Mouse (Mus musculus) left cerebral cortex, postnatal 36 days (tissue): Measurements from ENCODE around the gene Obscn. TPM values are rescaled to one million over a fixed set of nuclear protein-coding genes. Genes with fewer than 3 reads are reported as not detected.

Source experiments
- DNase-seq, 2 experiments: peaks; one replicate each; pipeline ENCODE4 v3.0.0; 2021 to 2022; ENCODE audit warnings: low spot score in 2 of 2, mixed read lengths in 1 of 2
- intact Hi-C: fragments of 180-260 bp; cut with DNase I; formaldehyde crosslinking; loops from one replicate; pipeline ENCODE4 v1.15.1; 2025
- total RNA-seq, 2 experiments: library from RNA; stranded (reverse); gene quantifications; 2 replicates each; pipeline ENCODE4 v1.2.3; 2021

The Obscn gene
- total RNA-seq: 1 to 10 TPM; 2.4 to 2.7 TPM

- peak in 1 of 2 experiments; percentile 9 for DNase-seq
These were observed at the start of gene Obscn for GRCm38 (mm10) chr11:59135904-59136452. Obscn (minus strand) TSS chr11:59136402.

GRCm38 (mm10) chr11:59185490-59185889 is 49.3 kb upstream of the Obscn start:
- intact Hi-C loops: no loop called here
- no peak for DNase-seq

More at GRCm38 (mm10) chr11:59135904-59136452, at the start of gene Obscn:
- intact Hi-C loops: no loop called here

- intact Hi-C loops: loop anchor here (5.0 kb wide), 1 partner anchor 87 kb away; no protein-coding TSS in a partner anchor
- DNase-seq: peak in 1 of 2 experiments; percentile 52
These were observed 47.6 kb upstream of the Obscn start for GRCm38 (mm10) chr11:59183821-59184220.

GRCm38 (mm10) chr11:59182864-59183331 is 46.7 kb upstream of the Obscn start, which contains the start of gene Gjc2:
Gjc2 (minus strand) TSS chr11:59183213.
- intact Hi-C loops: loop anchor here (5.0 kb wide), 1 partner anchor 86 kb away; no protein-coding TSS in a partner anchor

GRCm38 (mm10) chr11:59176921-59177320 is 40.7 kb upstream of the Obscn start:
- intact Hi-C loops: no loop called here
- no peak for DNase-seq

More at GRCm38 (mm10) chr11:59182864-59183331, 46.7 kb upstream of the Obscn start, which contains the start of gene Gjc2:
- DNase-seq: peak in 1 of 2 experiments; percentile 43

GRCm38 (mm10) chr11:59176475-59176874 is 40.3 kb upstream of the Obscn start:
- DNase-seq: no peak
- intact Hi-C loops: no loop called here

- intact Hi-C loops: no loop called here
- no peak for DNase-seq
These were observed 38.1 kb upstream of the Obscn start for GRCm38 (mm10) chr11:59174189-59174838.

- intact Hi-C loops: no loop called here
These were observed 34.3 kb upstream of the Obscn start for GRCm38 (mm10) chr11:59170549-59170948.

GRCm38 (mm10) chr11:59169807-59170206 is 33.6 kb upstream of the Obscn start:
- intact Hi-C loops: no loop called here

More at GRCm38 (mm10) chr11:59170549-59170948, 34.3 kb upstream of the Obscn start:
- no peak for DNase-seq

GRCm38 (mm10) chr11:59165616-59166241 is 29.5 kb upstream of the Obscn start:
- DNase-seq: no peak
- intact Hi-C loops: no loop called here

More at GRCm38 (mm10) chr11:59169807-59170206, 33.6 kb upstream of the Obscn start:
- DNase-seq: no peak

- intact Hi-C loops: no loop called here
- no peak for DNase-seq
These were observed 28.2 kb upstream of the Obscn start for GRCm38 (mm10) chr11:59164384-59164783.

- DNase-seq: peak; percentile 99 to 100
- intact Hi-C loops: no loop called here
These were observed 27.3 kb upstream of the Obscn start, which contains the start of gene Iba57 for GRCm38 (mm10) chr11:59163255-59164236. Iba57 (minus strand) TSS chr11:59163739.

- intact Hi-C loops: no loop called here
- DNase-seq: no peak
These were observed 26.4 kb upstream of the Obscn start for GRCm38 (mm10) chr11:59162443-59163254.

GRCm38 (mm10) chr11:59161398-59161797 is 25.2 kb upstream of the Obscn start:
- intact Hi-C loops: no loop called here
- no peak for DNase-seq

GRCm38 (mm10) chr11:59159558-59159957 is 23.4 kb upstream of the Obscn start:
- DNase-seq: no peak
- intact Hi-C loops: no loop called here

GRCm38 (mm10) chr11:59159099-59159498 is 22.9 kb upstream of the Obscn start:
- intact Hi-C loops: no loop called here
- DNase-seq: no peak

- DNase-seq: no peak
- intact Hi-C loops: no loop called here
These were observed 19.7 kb upstream of the Obscn start for GRCm38 (mm10) chr11:59155900-59156299.

GRCm38 (mm10) chr11:59154220-59154619 is 18.0 kb upstream of the Obscn start:
- no peak for DNase-seq
- intact Hi-C loops: no loop called here
